Mouse (Mus musculus) cerebellum, postnatal 14 days (tissue): ENCODE measurements around the gene Myl9.

Experiments
- DNase-seq, 2 experiments: peaks; one replicate each; pipeline ENCODE4 v3.0.0; 2021; ENCODE audit warnings: mixed read lengths in 2 of 2

The Myl9 gene

GRCm38 (mm10) chr2:156764747-156765146 is 10.5 kb upstream of the Myl9 start:
- DNase-seq, result no peak

GRCm38 (mm10) chr2:156765593-156765992 is 9.6 kb upstream of the Myl9 start:
- no peak for DNase-seq

GRCm38 (mm10) chr2:156766227-156767019 is 8.8 kb upstream of the Myl9 start:
- DNase-seq, result peak; percentile 38 to 50

GRCm38 (mm10) chr2:156767108-156767507 is 8.1 kb upstream of the Myl9 start:
- DNase-seq, result peak; percentile 36 to 39

- no peak for DNase-seq
These were observed 5.9 kb upstream of the Myl9 start for GRCm38 (mm10) chr2:156769274-156769673.

- DNase-seq, result no peak
These were observed 1.8 kb upstream of the Myl9 start for GRCm38 (mm10) chr2:156773470-156773869.

- no peak for DNase-seq
These were observed 1.0 kb upstream of the Myl9 start for GRCm38 (mm10) chr2:156774035-156774737.

GRCm38 (mm10) chr2:156775455-156776435 is 525 bp downstream of the Myl9 start:
- no peak for DNase-seq

GRCm38 (mm10) chr2:156776907-156777306 is 1.7 kb downstream of the Myl9 start:
- DNase-seq, result no peak

- DNase-seq, result no peak
These were observed 2.2 kb downstream of the Myl9 start for GRCm38 (mm10) chr2:156777326-156778004.

- DNase-seq, result no peak
These were observed 3.4 kb downstream of the Myl9 start for GRCm38 (mm10) chr2:156778571-156778970.

- DNase-seq, result peak in 1 of 2 experiments; percentile 59
These were observed 3.8 kb downstream of the Myl9 start for GRCm38 (mm10) chr2:156779036-156779435.

GRCm38 (mm10) chr2:156779488-156779887 is 4.3 kb downstream of the Myl9 start:
- no peak for DNase-seq

GRCm38 (mm10) chr2:156780129-156780528 is 4.9 kb downstream of the Myl9 start:
- no peak for DNase-seq

- no peak for DNase-seq
These were observed 5.5 kb downstream of the Myl9 start for GRCm38 (mm10) chr2:156780752-156781151.

GRCm38 (mm10) chr2:156781281-156781680 is 6.1 kb downstream of the Myl9 start:
- no peak for DNase-seq

- DNase-seq, result no peak
These were observed 6.7 kb downstream of the Myl9 start for GRCm38 (mm10) chr2:156781836-156782480.

- DNase-seq, result no peak
These were observed 7.5 kb downstream of the Myl9 start for GRCm38 (mm10) chr2:156782481-156783348.

GRCm38 (mm10) chr2:156783349-156783728 is 8.1 kb downstream of the Myl9 start:
- no peak for DNase-seq

GRCm38 (mm10) chr2:156784016-156784585 is 8.9 kb downstream of the Myl9 start:
- no peak for DNase-seq
